Mouse (Mus musculus) cerebellum, adult 9-11 months (tissue): ENCODE measurements around the gene Hhipl1.
A peak's percentile ranks its signal among the peaks of the same experiment; 100 is the strongest.

Experiments
- DNase-seq: peaks from one replicate; pipeline ENCODE4 v3.0.0; 2022

The Hhipl1 gene

DNA sequence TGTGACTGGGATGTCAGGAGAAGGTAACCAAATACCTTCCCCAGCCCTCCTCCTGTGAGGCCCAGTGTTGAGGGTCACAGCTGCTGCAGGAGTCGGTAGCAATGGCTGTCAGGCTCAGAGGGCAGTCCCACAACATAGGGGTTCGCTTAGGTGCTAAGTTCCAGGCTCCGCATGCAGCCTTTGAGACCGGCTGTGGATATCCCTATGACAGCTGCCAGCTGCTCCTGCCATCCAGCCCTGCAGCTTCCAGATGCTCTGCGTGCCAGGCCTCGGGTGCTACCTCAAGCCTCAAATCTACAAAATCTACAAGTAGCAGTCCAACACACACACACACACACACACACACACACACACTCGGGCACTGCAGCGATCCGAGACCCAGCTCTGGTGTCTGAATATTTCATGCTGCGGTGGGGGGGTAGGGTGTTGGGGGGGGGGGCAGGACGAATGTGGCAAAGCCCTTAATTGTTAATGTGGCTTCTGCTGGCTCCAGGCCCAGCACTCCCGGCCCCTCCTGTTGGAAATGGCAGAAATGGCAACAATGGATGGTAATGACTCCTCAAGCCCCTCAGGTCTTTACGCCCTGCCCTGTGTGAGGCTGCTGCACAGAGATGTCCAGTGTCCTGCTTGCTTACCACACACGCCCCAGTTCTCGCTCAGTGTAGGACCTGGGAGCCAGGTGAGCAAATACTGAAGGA is 27.7 kb upstream of the Hhipl1 start:
- DNase-seq: peak; percentile 67

- peak; percentile 23 for DNase-seq
These were observed 21.4 kb upstream of the Hhipl1 start for GRCm38 (mm10) chr12:108284455-108285224.

DNA sequence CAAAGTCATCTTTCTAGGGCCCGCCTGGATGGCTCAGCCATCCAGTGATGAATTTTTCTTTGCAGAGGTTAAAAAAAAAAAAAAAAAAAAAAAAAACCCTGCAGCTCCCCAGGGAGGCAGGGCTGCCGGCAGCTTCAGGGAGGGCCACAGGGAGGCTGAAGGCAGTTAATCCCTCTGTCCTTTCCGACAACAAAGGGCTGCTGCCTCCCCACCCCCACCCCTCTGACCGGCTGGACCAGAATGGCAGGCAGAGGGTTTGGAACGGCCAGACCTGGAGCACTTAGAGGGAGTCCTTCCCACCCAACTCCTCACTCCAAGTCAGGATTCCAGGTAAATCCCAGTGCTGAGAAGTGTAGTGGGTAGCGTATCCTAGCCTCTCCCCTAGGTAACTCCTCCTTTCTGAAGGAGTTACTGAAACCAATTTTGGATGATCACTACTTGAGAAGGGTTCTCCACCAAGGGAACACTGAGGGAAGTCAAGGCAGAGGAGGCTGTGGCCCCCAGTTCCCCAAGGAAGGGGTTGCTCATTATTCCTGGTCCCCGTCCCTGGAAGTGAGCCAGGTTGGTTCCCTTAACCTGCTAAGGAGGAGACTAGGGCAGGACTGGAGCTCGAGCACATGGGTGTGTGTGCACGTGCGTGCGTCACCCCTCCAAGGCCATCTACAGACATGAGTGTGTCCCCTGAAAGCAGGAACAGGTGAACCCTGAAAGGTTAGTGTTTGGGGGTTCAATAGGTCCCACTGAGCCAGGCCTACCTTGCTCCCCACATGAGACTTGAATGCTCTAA is 20.7 kb upstream of the Hhipl1 start:
- peak; percentile 14 for DNase-seq

GRCm38 (mm10) chr12:108286381-108286780 is 19.7 kb upstream of the Hhipl1 start:
- DNase-seq: no peak

- peak; percentile 79 for DNase-seq
These were observed 19.1 kb upstream of the Hhipl1 start for GRCm38 (mm10) chr12:108287011-108287410.

DNA sequence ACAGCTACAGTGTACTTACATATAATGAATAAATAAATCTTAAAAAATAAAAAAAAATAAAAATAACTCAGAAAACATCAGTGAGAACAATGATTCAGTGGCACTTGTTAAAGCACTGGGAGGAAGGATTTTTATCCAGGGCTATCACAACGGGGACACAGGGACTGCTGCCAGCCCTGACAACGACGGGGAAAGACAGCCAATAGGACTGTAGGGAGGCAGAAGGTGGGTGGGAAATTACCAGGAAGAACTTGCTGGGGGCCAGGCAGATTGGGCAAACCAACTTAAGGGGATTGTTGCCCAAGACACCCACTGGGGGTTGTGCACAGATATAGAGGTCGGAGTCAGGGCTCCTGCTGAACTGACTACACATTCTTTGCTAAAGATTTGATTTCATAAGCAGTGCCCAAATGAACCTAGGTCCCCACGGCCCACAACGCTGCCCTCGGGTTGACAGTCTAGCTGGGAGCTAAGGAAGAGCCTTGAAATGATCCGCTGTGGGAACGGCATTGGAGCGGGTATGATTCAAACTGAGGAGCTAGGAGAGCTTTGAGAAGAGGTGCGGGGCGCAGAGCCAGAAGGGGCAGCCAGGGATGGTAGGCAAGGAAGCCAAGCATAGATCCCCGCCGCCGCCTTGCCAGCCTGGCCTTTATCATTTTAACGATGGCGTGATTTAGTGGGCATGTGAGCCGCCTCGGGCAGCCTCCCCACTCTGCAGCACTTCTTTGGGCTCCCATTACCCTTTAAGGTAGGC is 17.8 kb upstream of the Hhipl1 start:
- DNase-seq: no peak

DNA sequence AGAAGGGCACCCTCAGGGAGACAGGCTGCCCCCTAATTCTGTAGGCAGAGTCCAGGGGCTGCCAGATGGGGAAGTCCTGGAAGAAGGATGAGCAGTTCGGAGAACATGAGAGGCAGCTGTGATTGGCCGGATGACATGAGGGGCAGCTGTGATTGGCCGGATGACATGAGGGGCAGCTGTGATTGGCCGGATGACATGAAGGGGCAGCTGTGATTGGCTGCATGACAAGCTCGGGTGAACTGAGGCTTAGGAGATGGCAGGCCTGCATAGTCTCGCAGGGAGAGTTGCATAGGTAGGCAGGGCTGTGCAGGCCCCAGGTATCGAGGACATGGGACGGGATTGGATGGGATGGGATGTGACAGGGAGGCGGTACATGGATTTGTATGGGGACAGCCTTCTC is 13.7 kb upstream of the Hhipl1 start:
- no peak for DNase-seq

GRCm38 (mm10) chr12:108292957-108293356 is 13.1 kb upstream of the Hhipl1 start:
- DNase-seq: peak; percentile 79

DNA sequence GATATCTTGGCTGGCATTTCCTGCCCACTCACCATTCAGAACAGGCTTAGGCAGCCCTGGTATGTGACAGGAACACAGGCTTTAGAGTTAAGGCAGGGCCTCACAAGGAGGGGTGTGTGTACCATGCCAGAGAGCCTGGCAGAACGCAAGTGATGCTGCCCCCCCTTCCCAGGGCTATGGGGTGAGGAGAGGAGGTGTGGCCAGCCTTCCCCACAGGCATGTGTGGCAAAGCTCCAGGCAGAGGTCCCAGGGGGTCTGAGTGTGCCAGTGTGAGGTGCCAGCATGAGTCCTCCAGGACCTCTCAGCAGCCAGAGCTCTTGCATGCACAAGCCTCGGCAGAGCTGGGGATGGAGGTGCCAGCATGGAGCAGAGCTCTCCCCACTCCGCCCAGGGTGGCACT is 11.4 kb upstream of the Hhipl1 start:
- DNase-seq: no peak

DNA sequence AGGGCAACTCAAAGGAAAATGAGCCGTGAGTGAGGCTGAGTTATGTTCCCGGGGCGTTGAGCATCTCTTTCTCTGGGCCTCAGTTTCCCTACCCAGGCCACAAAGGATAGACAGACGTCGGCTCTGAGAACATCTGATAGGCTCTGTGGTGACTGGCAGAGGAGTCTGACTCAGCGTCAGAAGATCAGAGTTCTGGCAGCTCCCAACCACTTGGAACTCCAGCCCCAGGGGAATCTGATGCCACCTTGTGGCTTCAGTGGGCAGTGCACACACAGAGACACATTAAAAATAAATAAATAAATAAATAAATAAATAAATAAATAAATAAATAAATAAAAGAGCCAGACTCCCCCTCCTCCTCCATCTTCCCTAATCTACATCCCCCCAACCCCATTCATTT is 9.0 kb upstream of the Hhipl1 start:
- no peak for DNase-seq

GRCm38 (mm10) chr12:108301006-108301405 is 5.1 kb upstream of the Hhipl1 start:
- no peak for DNase-seq

GRCm38 (mm10) chr12:108303778-108304365 is 2.2 kb upstream of the Hhipl1 start:
- no peak for DNase-seq

- no peak for DNase-seq
These were observed 898 bp upstream of the Hhipl1 start for GRCm38 (mm10) chr12:108305172-108305571.

DNA sequence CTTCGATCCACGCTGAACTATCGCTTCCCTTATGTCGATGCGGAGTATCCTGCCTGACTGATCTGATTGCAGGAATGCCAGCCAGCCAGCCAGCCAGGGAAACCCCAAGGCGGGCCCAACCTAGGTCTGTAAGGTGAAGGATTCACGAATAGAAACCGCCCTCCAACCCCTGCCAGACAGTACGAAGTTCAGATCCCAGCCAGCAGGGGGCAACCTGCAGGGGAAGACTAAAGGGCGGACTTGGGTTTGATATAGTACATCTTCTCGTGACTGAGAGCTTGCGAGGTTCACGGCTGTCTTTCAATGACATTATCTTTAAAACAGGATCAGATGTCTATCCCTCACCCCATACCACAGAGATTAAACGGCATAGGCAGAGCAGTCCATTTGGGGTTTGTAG is 1.5 kb downstream of the Hhipl1 start:
- no peak for DNase-seq

- no peak for DNase-seq
These were observed 2.3 kb downstream of the Hhipl1 start for GRCm38 (mm10) chr12:108308363-108308856.

DNA sequence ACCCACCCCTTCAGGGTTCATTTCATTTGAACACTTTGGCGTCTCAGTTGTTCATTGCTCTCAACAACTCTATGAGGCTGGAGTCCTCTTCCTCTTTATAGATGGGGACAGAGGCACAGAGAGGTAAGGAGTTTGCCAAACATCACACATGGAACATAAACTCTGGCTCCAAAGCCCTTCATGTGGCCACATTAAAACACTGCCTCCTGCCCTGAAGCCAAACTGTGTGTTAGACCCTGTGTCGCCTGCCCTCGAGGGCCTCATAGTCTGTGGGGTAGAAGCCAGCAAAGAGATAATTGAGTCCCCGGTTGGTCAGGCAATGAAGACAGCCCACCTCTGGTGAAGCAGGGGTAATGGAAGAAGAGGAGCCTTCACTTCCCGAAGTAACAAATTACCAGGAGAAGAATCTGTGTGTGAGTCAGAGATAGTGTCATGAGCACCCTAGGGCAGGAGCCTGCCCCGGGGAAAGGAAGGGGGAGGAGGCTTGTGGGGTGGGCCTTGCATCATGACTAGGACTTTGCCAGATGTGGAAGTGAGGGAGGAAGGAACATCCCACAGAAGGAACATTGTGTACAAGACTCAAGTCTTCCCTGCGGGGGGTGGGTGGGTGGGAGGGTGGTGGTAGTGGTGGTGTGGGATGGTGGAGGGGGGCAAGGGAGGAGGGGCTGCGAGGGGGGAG is 3.2 kb downstream of the Hhipl1 start:
- no peak for DNase-seq

DNA sequence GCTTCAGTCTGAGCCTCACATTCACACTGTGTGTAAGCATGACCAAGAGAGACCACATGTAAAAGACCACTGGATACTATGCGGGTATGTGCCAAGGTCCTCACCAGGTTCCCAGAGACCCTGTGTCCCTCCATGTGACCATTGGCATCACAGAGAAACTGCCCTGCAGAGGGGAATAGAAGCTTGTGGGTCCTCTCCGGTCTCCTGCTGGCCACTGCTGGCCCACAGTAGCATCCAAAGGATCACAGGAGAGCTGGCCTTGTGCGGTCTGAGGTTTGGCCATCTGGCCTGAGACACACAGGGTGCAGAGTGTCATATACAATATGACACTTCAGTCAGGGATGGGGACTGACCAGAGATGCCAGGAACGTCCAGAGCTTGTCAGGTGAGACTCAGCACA is 4.0 kb downstream of the Hhipl1 start:
- no peak for DNase-seq

GRCm38 (mm10) chr12:108310456-108311027 is 4.5 kb downstream of the Hhipl1 start:
- DNase-seq: no peak

DNA sequence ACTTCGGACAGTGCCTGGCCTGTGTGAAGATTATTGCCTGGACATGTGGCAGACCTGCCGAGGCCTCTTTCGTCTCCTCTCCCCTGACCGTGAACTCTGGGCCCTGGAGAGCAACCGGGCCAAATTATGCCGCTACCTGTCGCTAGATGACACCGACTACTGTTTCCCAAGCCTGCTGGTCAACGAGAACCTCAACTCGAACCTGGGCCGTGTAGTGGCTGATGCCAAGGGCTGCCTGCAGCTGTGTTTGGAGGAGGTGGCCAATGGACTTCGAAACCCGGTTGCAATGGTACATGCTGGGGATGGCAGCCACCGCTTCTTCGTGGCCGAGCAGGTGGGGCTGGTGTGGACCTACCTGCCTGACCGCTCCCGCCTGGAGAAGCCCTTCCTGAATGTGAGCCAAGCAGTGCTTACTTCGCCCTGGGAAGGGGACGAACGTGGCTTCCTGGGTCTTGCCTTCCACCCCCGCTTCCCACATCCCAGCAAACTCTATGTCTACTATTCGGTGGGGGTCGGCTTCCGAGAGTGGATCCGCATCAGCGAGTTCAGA is 5.7 kb downstream of the Hhipl1 start:
- no peak for DNase-seq

- no peak for DNase-seq
These were observed 6.4 kb downstream of the Hhipl1 start for GRCm38 (mm10) chr12:108312432-108312851.

GRCm38 (mm10) chr12:108313244-108313772 is 7.2 kb downstream of the Hhipl1 start:
- no peak for DNase-seq
